Mouse (Mus musculus) intestine, postnatal 0 days (tissue): ENCODE measurements around the gene Slc22a14. TPM values are rescaled to one million over a fixed set of nuclear protein-coding genes. Genes with fewer than 3 reads are reported as not detected.

Source experiments
- ATAC-seq: fragments of 200-750 bp; cut with Nextera tagmentation; 2 replicates; pipeline ENCODE4 v1.8.0; 2017; ENCODE audit warnings: mild to moderate bottlenecking, moderate TSS enrichment, moderate library complexity
- H3K27ac ChIP-seq: fragments of 300-500 bp; sonication (generic); 2 replicates; pipeline ENCODE4 v1.5.1; 2014; ENCODE audit warnings: mild to moderate bottlenecking, low read depth, low read length, moderate library complexity
- H3K27me3 ChIP-seq: fragments of 300-500 bp; sonication (generic); replicated peaks from 2 replicates; pipeline ENCODE4 v1.6.1; 2014; ENCODE audit warnings: low read length, mixed read lengths; ENCODE audit not compliant: control insufficient read depth, insufficient read depth
- H3K36me3 ChIP-seq: fragments of 300-500 bp; sonication (generic); 2 replicates; pipeline ENCODE4 v1.6.1; 2014; ENCODE audit warnings: mild to moderate bottlenecking, moderate library complexity; ENCODE audit not compliant: control insufficient read depth, insufficient read depth
- H3K4me1 ChIP-seq: fragments of 300-500 bp; sonication (generic); replicated peaks from 2 replicates; pipeline ENCODE4 v1.6.1; 2014; ENCODE audit warnings: antibody characterized with exemption, low read length, mixed read lengths; ENCODE audit not compliant: control insufficient read depth, insufficient read depth
- H3K4me2 ChIP-seq: fragments of 300-500 bp; sonication (generic); replicated peaks from 2 replicates; pipeline ENCODE4 v1.6.1; 2014; ENCODE audit warnings: low read depth, mild to moderate bottlenecking, moderate library complexity
- H3K4me3 ChIP-seq: fragments of 300-500 bp; sonication (generic); 2 replicates; pipeline ENCODE4 v1.5.1; 2014; ENCODE audit warnings: low read depth, low read length
- H3K9ac ChIP-seq: fragments of 300-500 bp; sonication (generic); 2 replicates; pipeline ENCODE4 v1.6.1; 2014; ENCODE audit warnings: mild to moderate bottlenecking, low read depth, low read length
- H3K9me3 ChIP-seq: fragments of 300-500 bp; sonication (generic); 2 replicates; pipeline ENCODE4 v1.6.1; 2016; ENCODE audit warnings: mixed run types; ENCODE audit not compliant: control insufficient read depth
- CTCF ChIP-seq: sonication (generic); IDR thresholded peaks from 2 replicates; pipeline ENCODE4 v1.5.1; 2016; ENCODE audit warnings: low read depth, mild to moderate bottlenecking, control low read depth, antibody characterized with exemption, moderate library complexity
- WGBS: fragments of 180-500 bp; shearing (Covaris S2); extraction: QIAGEN DNeasy Blood & Tissue Kit; methylation state at CpG from one replicate; pipeline ENCODE4 v1.1.7; 2014; 5-methylcytosine and 5-hydroxymethylcytosine counted together
- polyA plus RNA-seq: library from polyadenylated mRNA; unstranded; fragments of >200 nt; fragmentation: Nextera tagmentation; extraction: Ambion mirVana; gene quantifications from 2 replicates; pipeline ENCODE4 v1.2.1, GENCODE M21; 2015

The Slc22a14 gene
- polyA plus RNA-seq, 1 experiment from 2014 or later: not detected

DNA sequence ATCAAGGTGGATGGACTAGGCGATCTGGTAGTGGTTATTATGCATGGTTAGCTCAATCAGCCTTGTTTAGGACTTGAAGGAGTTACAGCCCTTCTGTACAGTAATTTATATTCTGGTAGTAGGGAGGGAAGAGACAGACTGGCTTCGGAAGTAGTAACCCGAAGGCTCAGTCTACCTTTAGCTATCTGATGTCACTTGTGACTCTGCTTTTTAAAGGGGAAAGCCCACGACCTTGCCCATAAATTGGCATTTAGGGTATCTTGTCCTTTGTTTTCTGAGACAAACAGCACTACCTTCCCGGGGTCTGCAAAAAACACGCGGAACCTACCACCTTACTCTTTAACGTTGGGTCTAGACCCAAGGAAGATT is 25.2 kb downstream of the Slc22a14 start:
- Histone ChIP-seq H3K4me2 (peak overlapping the region; percentile 66), H3K9ac (peak overlapping the region; percentile 75), H3K27me3 (no peaks in the 10 kb centered on the region), H3K9me3 (no peaks in the 10 kb centered on the region), H3K4me1 (peaks cover 4% of the 10 kb centered on the region), H3K4me3 (peak overlapping the region; percentile 72), H3K27ac (peak overlapping the region; percentile 84), H3K36me3 (peaks cover 38% of the 10 kb centered on the region)
- no peak for TF ChIP-seq CTCF
- no peak for ATAC-seq
- WGBS: 4% methylated on average over 8 of the region's 8 CpGs

DNA sequence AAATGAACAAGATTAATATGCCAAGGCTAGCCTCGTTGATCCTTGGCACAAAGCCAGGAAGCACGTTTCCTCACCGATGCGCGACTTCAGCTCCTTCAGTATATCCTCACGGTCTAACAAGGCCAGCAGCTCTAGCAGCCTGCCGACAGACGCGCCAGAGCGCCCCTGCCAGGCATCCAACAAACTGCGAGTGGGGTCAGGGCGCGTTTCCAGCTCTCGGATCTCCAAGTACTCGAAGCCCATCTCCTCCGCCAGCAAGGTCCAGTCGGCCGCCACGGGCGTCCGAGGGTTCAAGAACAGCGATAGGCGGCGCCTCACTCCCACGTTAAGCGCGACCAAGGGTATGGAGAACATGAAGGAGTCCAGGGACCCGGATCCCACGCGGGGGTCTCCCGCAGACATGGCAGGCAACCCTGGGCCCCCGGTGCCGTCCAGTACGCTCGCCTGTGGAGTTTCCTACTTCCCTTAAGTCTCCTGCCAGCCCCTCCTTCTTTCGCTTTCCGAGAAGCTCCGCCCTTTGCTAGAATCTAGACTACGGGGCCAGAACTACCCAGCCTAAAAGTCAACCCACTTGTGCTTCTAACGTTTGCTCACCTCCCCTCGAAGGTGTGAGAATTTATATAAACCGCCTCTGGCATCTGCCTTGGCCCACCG is 25.7 kb downstream of the Slc22a14 start, which contains the start of gene Acaa1a:
Gene Acaa1a (plus strand): TSS at position 119 of the 654 bp plus-strand sequence.
- WGBS: under 1% methylated on average over 43 of the region's 43 CpGs
- Histone ChIP-seq H3K36me3 (peaks cover 32% of the 10 kb centered on the region), H3K4me3 (peak within 1 kb of the TSS; percentile 72), H3K9ac (peak within 1 kb of the TSS; percentile 75), H3K27me3 (no peaks in the 10 kb centered on the region), H3K4me2 (peak within 1 kb of the TSS; percentile 66), H3K27ac (peak within 1 kb of the TSS; percentile 84), H3K9me3 (no peaks in the 10 kb centered on the region), H3K4me1 (peaks cover 4% of the 10 kb centered on the region)
- ATAC-seq: peak; percentile 11; the same call in 1 of the 2 replicates
- TF ChIP-seq CTCF: peak; percentile 49

DNA sequence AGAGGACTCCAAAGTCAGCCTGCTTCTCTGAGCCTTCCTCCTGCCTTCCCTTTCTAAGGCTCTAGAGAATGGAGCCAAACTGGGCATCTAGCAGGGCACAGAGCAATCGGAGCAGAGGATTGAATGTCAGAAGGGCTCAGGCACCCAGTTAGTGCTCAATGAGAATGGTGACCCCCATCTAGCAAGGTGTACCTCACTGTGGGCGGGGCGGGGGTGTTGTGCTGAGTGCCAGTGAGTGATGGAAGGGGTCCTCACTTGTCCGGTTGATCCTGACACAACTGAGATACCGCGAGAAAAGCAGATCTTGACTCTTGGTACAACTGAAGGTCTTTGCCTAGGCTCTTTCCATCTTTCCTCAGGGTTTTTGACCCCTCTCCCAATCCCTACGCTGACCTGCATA is 26.2 kb downstream of the Slc22a14 start:
- Histone ChIP-seq H3K9me3 (no peaks in the 10 kb centered on the region), H3K27ac (no peak overlapping the region), H3K4me2 (peak overlapping the region; percentile 66), H3K9ac (peak overlapping the region; percentile 75), H3K4me3 (peak overlapping the region; percentile 72), H3K4me1 (peaks cover 4% of the 10 kb centered on the region), H3K27me3 (no peaks in the 10 kb centered on the region), H3K36me3 (peaks cover 27% of the 10 kb centered on the region)
- no peak for TF ChIP-seq CTCF
- 47% methylated on average over 7 of the region's 7 CpGs for WGBS
- ATAC-seq: no peak

DNA sequence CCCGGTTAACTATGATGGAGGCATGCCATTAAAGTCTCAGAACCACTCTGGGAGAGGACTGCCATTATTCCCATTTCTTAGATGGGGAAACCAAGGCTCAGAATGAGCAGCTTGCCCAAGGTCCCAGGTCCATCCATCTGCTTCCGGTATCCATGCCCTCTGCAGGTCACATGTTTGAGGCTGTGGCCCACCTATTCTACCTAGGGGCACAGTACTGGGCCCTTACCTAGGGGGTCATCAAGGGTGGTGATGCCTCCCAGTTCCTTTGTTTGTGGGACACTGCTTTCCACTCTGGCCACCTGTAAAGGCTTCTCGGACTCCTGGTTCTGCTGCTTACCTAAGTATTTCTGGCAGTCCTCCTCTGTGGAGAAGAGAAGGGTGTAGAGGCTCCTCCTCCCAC is 27.0 kb downstream of the Slc22a14 start:
- no peak for TF ChIP-seq CTCF
- Histone ChIP-seq H3K36me3 (peaks cover 21% of the 10 kb centered on the region), H3K27ac (no peak overlapping the region), H3K9ac (no peak overlapping the region), H3K9me3 (no peaks in the 10 kb centered on the region), H3K27me3 (no peaks in the 10 kb centered on the region), H3K4me3 (no peak overlapping the region), H3K4me2 (peak overlapping the region; percentile 66; the same call in 1 of the 2 replicates), H3K4me1 (peaks cover 4% of the 10 kb centered on the region)
- 88% methylated on average over 3 of the region's 3 CpGs for WGBS
- no peak for ATAC-seq

DNA sequence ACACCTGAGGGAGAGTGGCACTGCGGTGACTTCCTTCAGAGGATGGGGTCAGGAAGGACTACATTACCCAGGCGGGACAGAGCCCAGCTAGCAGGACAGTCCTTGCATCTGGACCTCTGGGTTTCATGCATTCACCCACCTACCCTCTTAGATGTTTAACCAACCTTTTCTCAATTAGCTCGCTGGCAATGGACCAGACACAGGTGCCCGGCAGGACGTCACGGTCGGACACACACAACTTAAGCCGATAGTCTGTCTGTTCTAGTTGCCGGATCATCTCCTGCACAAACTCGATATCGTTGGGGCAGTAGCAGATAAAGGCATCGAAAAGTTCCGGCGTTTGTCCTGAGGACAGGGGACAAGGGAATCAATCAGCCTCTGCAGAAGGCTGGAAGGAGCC is 27.5 kb downstream of the Slc22a14 start:
- 94% methylated on average over 14 of the region's 14 CpGs for WGBS

DNA sequence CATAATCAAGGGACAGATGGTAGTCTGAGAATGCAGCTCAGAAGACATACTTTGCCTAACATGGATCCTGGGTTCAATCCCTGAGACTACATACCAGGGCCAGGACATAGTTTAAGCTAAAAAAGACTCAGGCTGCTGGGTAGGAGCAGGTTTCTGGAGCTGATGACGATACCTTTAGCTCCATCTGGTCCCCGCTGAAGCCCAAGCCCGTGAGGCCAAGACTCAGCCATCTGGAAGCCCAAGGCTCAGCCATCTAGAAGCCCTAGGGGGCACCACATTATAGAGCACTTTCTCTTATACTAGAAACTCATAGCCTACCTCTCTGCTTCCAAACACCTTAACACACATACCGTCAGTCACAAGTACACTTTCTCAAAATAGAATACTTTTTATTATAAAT is 29.8 kb downstream of the Slc22a14 start:
- Histone ChIP-seq H3K27ac (no peak overlapping the region), H3K4me2 (no peak overlapping the region), H3K36me3 (peaks cover 21% of the 10 kb centered on the region), H3K9me3 (no peaks in the 10 kb centered on the region), H3K4me3 (no peak overlapping the region), H3K4me1 (no peaks in the 10 kb centered on the region), H3K9ac (no peak overlapping the region), H3K27me3 (no peaks in the 10 kb centered on the region)
- no peak for ATAC-seq
- TF ChIP-seq CTCF: no peak
- 83% methylated on average over 4 of the region's 4 CpGs for WGBS

More for the DNA sequence above, 27.5 kb downstream of the Slc22a14 start:
- Histone ChIP-seq H3K27ac (no peak overlapping the region), H3K4me1 (peaks cover 4% of the 10 kb centered on the region), H3K4me3 (no peak overlapping the region), H3K9ac (no peak overlapping the region), H3K36me3 (peaks cover 21% of the 10 kb centered on the region), H3K9me3 (no peaks in the 10 kb centered on the region), H3K4me2 (no peak overlapping the region), H3K27me3 (no peaks in the 10 kb centered on the region)
- ATAC-seq: no peak
- TF ChIP-seq CTCF: no peak
